30 mouse cellular contexts compared by ENCODE assay signal in the genomic region with DNA sequence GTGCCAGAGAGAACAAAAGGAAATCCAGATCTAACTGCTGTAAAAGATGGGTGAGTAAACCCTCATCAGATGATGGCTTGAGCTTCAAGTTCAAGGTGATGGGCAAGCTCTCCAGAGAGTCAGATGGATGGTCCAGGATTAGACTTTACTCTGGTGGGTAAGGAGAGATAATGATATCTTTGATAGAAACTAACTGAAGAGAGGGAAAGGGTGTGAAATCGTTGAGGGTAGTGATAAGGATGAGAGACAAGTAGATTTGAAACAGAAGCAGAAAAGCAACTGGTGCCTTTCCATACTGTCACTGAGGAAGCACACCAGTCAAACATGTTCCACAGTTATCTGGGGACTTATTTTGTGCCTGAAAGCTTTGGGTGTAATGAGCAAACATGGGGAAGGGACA. TPM values are rescaled to one million over a fixed set of nuclear protein-coding genes. Genes with fewer than 3 reads are reported as not detected.
DNase-seq lines count a peak whose midpoint lies in the region; ATAC-seq lines count a peak whose summit lies in the region.
"Had no signal": no experiment of that assay in that cellular context is flagged by ENCODE, and none has a peak within 500 bp of the region (broad histone marks: within the 10 kb centered on the region; RNA-seq: fewer than 3 reads in every experiment).

No protein-coding gene starts in this region.

- peaks cover 9% of the 10 kb centered on the region; the same call in 1 of the 2 replicates for H3K4me1 ChIP-seq in liver, embryonic 11.5 days (replicated peaks; ENCODE audit: control insufficient read depth, insufficient read depth, low read length)
- peaks cover 19% of the 10 kb centered on the region for H3K4me1 ChIP-seq in embryonic facial prominence, embryonic 15.5 days
- peaks cover 27% of the 10 kb centered on the region for H3K4me1 ChIP-seq in liver, embryonic 15.5 days (replicated peaks)
- H3K4me1 ChIP-seq: midbrain, embryonic 15.5 days had no signal

- H3K4me3 ChIP-seq in liver, embryonic 11.5 days (ENCODE audit: low read depth, low read length): no peak overlapping the region
- H3K4me3 ChIP-seq in embryonic facial prominence, embryonic 15.5 days (replicated peaks): no peak overlapping the region
- no peak overlapping the region for H3K4me3 ChIP-seq in liver, embryonic 15.5 days (replicated peaks)
- H3K4me3 ChIP-seq: forebrain, embryonic 13.5 days; hindbrain, embryonic 13.5 days; limb, embryonic 12.5 days; midbrain, embryonic 15.5 days; neural tube, embryonic 12.5 days had no signal

- H3K9ac ChIP-seq in liver, embryonic 11.5 days (ENCODE audit: low read depth, low read length): no peak overlapping the region
- H3K9ac ChIP-seq in embryonic facial prominence, embryonic 15.5 days: no peak overlapping the region
- H3K9ac ChIP-seq in liver, embryonic 15.5 days: no peak overlapping the region
- H3K9ac ChIP-seq: forebrain, embryonic 13.5 days; hindbrain, embryonic 13.5 days; limb, embryonic 12.5 days; midbrain, embryonic 15.5 days; neural tube, embryonic 12.5 days had no signal

- no peak overlapping the region for H3K27ac ChIP-seq in liver, embryonic 11.5 days (ENCODE audit: low read depth, low read length)
- peak overlapping the region; percentile 36; the same call in 1 of the 2 replicates for H3K27ac ChIP-seq in embryonic facial prominence, embryonic 15.5 days (replicated peaks)
- H3K27ac ChIP-seq in liver, embryonic 15.5 days (replicated peaks): no peak overlapping the region
- H3K27ac ChIP-seq: hindbrain, embryonic 13.5 days; macrophage; midbrain, embryonic 15.5 days; neural tube, embryonic 12.5 days had no signal

- no peak overlapping the region for H3K4me2 ChIP-seq in liver, embryonic 11.5 days
- H3K4me2 ChIP-seq in embryonic facial prominence, embryonic 15.5 days (replicated peaks): no peak overlapping the region
- H3K4me2 ChIP-seq in liver, embryonic 15.5 days: no peak overlapping the region
- H3K4me2 ChIP-seq: forebrain, embryonic 13.5 days; heart, embryonic 11.5 days; hindbrain, embryonic 13.5 days; limb, embryonic 12.5 days; midbrain, embryonic 15.5 days; neural tube, embryonic 12.5 days had no signal

- WGBS in liver, embryonic 11.5 days: 28% methylated on average over 1 of the region's 1 CpGs
- WGBS in embryonic facial prominence, embryonic 15.5 days: 84% methylated on average over 1 of the region's 1 CpGs
- 20% methylated on average over 1 of the region's 1 CpGs for WGBS in liver, embryonic 15.5 days (ENCODE audit: insufficient replicate concordance)

- no peak for DNase-seq in liver, embryonic 11.5 days (ENCODE audit: low spot score)
- DNase-seq in liver: no peak
- DNase-seq in right cerebral cortex, postnatal 10 days (ENCODE audit: low spot score in 2 of 2): no peak
- no peak for DNase-seq in thymus, postnatal 14 days
- DNase-seq in layer of hippocampus, adult 18-20 months (ENCODE audit: low spot score in 2 of 2): no peak
- DNase-seq: adrenal gland, adult 2 months; adrenal gland, postnatal 36 days; cerebellum, adult 18-20 months; cerebellum, postnatal 10 days; gastrocnemius, postnatal 14 days; heart, adult 18-20 months; heart, postnatal 4 days; kidney, adult 9 months; kidney, postnatal 10 days; lung, adult 18-20 months; lung, postnatal 10 days; thymus, adult 2 months; thymus, postnatal 4 days had no signal

- no peaks in the 10 kb centered on the region for H3K27me3 ChIP-seq in liver, embryonic 11.5 days (replicated peaks; ENCODE audit: control insufficient read depth, insufficient read depth, low read length)
- H3K27me3 ChIP-seq in embryonic facial prominence, embryonic 15.5 days: no peaks in the 10 kb centered on the region
- H3K27me3 ChIP-seq in liver, embryonic 15.5 days: no peaks in the 10 kb centered on the region
- H3K27me3 ChIP-seq: forebrain, embryonic 13.5 days; limb, embryonic 12.5 days; midbrain, embryonic 15.5 days; neural tube, embryonic 12.5 days had no signal

- H3K9me3 ChIP-seq in liver, embryonic 11.5 days (ENCODE audit: control insufficient read depth, low read length): no peaks in the 10 kb centered on the region
- no peaks in the 10 kb centered on the region for H3K9me3 ChIP-seq in embryonic facial prominence, embryonic 15.5 days (replicated peaks)
- no peaks in the 10 kb centered on the region for H3K9me3 ChIP-seq in liver, embryonic 15.5 days (replicated peaks)
- H3K9me3 ChIP-seq: forebrain, embryonic 13.5 days; hindbrain, embryonic 13.5 days; limb, embryonic 12.5 days; midbrain, embryonic 15.5 days; neural tube, embryonic 12.5 days had no signal

- 0 out of 2 replicates have a peak, but pooled peaks have one; percentile 33 for ATAC-seq in liver, embryonic 11.5 days (replicated peaks; ENCODE audit: low FRiP score)
- no peak for ATAC-seq in embryonic facial prominence, embryonic 15.5 days (ENCODE audit: insufficient number of reproducible peaks, low FRiP score, low TSS enrichment, low read depth)
- ATAC-seq in liver, embryonic 15.5 days (ENCODE audit: insufficient read depth): peak; percentile 62; the same call in 1 of the 2 replicates
- ATAC-seq: activated CD4-positive, CD25-positive, alpha-beta regulatory T cell, adult 4 months; CD4-positive, CD25-positive, alpha-beta regulatory T cell, adult 4 months; intestine, postnatal 0 days; midbrain, embryonic 15.5 days had no signal

- no peaks in the 10 kb centered on the region for H3K36me3 ChIP-seq in liver, embryonic 11.5 days (ENCODE audit: control insufficient read depth, insufficient read depth, low read length)
- H3K36me3 ChIP-seq in embryonic facial prominence, embryonic 15.5 days: no peaks in the 10 kb centered on the region
- H3K36me3 ChIP-seq in liver, embryonic 15.5 days (replicated peaks): no peaks in the 10 kb centered on the region
- H3K36me3 ChIP-seq: hindbrain, embryonic 13.5 days; limb, embryonic 12.5 days; midbrain, embryonic 15.5 days; neural tube, embryonic 12.5 days had no signal

RNA-seq across cellular contexts. Expression of a gene that starts 56.9 kb away (rescaled TPM):
- 4.0 and 4.2 TPM in 2 replicates for polyA plus RNA-seq in liver, embryonic 11.5 days (2014; fragmentation: Nextera tagmentation; extraction: Ambion mirVana)
- 4.7 and 4.8 TPM in 2 replicates for polyA plus RNA-seq in embryonic facial prominence, embryonic 15.5 days (2015; fragmentation: Nextera tagmentation; extraction: Ambion mirVana)
- polyA plus RNA-seq in liver, embryonic 15.5 days (2015; fragmentation: Nextera tagmentation; extraction: Ambion mirVana): 0.64 and 0.78 TPM in 2 replicates
- 1 to 10 TPM; 1.5 to 1.7 TPM for total RNA-seq in layer of hippocampus, adult 18-20 months (2021)
